Mouse (Mus musculus): ENCODE data around the gene Nme4. TPM values are rescaled to one million over a fixed set of nuclear protein-coding genes. Genes with fewer than 3 reads are reported as not detected.
A peak's percentile ranks its signal among the peaks of the same experiment; 100 is the strongest.
"Not testable (repeated sequence)": the region's sequence is repeated elsewhere in the genome, so short reads cannot be mapped to it uniquely, and the experiment has no call there.

Gene Nme4
- polyA plus RNA-seq, 1 experiment from 2014 or later, result 68.2 TPM

- 55% methylated on average over 3 of the region's 4 CpGs for WGBS
- Histone ChIP-seq H3K27ac (ENCODE audit: low read depth, low read length) (no peak overlapping the region), H3K4me2 (ENCODE audit: low read depth) (no peak overlapping the region), H3K4me1 (ENCODE audit: control insufficient read depth, insufficient read depth, low read length) (no peaks in the 10 kb centered on the region), H3K36me3 (ENCODE audit: control insufficient read depth, insufficient read depth, low read length) (no peaks in the 10 kb centered on the region), H3K4me3 (ENCODE audit: low read depth, low read length) (no peak overlapping the region), H3K9ac (ENCODE audit: low read length) (no peak overlapping the region), H3K9me3 (ENCODE audit: control insufficient read depth, low read length) (no peaks in the 10 kb centered on the region), H3K27me3 (ENCODE audit: control insufficient read depth, insufficient read depth, low read length) (no peaks in the 10 kb centered on the region)
- ATAC-seq (ENCODE audit: insufficient read depth, low FRiP score, low TSS enrichment), result no peak
- no peak for DNase-seq (ENCODE audit: low spot score)
Measured at GRCm38 (mm10) chr17:26101478-26101877, 6.1 kb upstream of the Nme4 start.

GRCm38 (mm10) chr17:26100166-26100565 is 4.8 kb upstream of the Nme4 start:
- Histone ChIP-seq H3K9me3 (ENCODE audit: control insufficient read depth, low read length) (no peaks in the 10 kb centered on the region), H3K36me3 (ENCODE audit: control insufficient read depth, insufficient read depth, low read length) (no peaks in the 10 kb centered on the region), H3K9ac (ENCODE audit: low read length) (no peak overlapping the region), H3K27me3 (ENCODE audit: control insufficient read depth, insufficient read depth, low read length) (no peaks in the 10 kb centered on the region), H3K4me2 (ENCODE audit: low read depth) (no peak overlapping the region), H3K27ac (ENCODE audit: low read depth, low read length) (no peak overlapping the region), H3K4me3 (ENCODE audit: low read depth, low read length) (no peak overlapping the region), H3K4me1 (ENCODE audit: control insufficient read depth, insufficient read depth, low read length) (no peaks in the 10 kb centered on the region)
- WGBS, result 45% methylated on average over 2 of the region's 2 CpGs
- ATAC-seq (ENCODE audit: insufficient read depth, low FRiP score, low TSS enrichment) (no peak), DNase-seq (ENCODE audit: low spot score) (no peak)

GRCm38 (mm10) chr17:26099316-26099715 is 3.9 kb upstream of the Nme4 start:
- not testable (repeated sequence) for H3K27ac ChIP-seq (ENCODE audit: low read depth, low read length); H3K36me3 ChIP-seq (ENCODE audit: control insufficient read depth, insufficient read depth, low read length); DNase-seq (ENCODE audit: low spot score); H3K27me3 ChIP-seq (ENCODE audit: control insufficient read depth, insufficient read depth, low read length); H3K4me3 ChIP-seq (ENCODE audit: low read depth, low read length); H3K4me1 ChIP-seq (ENCODE audit: control insufficient read depth, insufficient read depth, low read length); ATAC-seq (ENCODE audit: insufficient read depth, low FRiP score, low TSS enrichment); H3K9ac ChIP-seq (ENCODE audit: low read length); H3K9me3 ChIP-seq (ENCODE audit: control insufficient read depth, low read length); H3K4me2 ChIP-seq (ENCODE audit: low read depth)
- 69% methylated on average over 3 of the region's 3 CpGs for WGBS

GRCm38 (mm10) chr17:26098461-26098860 is 3.1 kb upstream of the Nme4 start:
- Histone ChIP-seq H3K36me3 (ENCODE audit: control insufficient read depth, insufficient read depth, low read length) (no peaks in the 10 kb centered on the region), H3K27ac (ENCODE audit: low read depth, low read length) (no peak overlapping the region), H3K4me3 (ENCODE audit: low read depth, low read length) (no peak overlapping the region), H3K4me1 (ENCODE audit: control insufficient read depth, insufficient read depth, low read length) (peaks cover 3% of the 10 kb centered on the region; the same call in 1 of the 2 replicates), H3K9ac (ENCODE audit: low read length) (no peak overlapping the region), H3K4me2 (ENCODE audit: low read depth) (no peak overlapping the region), H3K27me3 (ENCODE audit: control insufficient read depth, insufficient read depth, low read length) (no peaks in the 10 kb centered on the region), H3K9me3 (ENCODE audit: control insufficient read depth, low read length) (no peaks in the 10 kb centered on the region)
- ATAC-seq (ENCODE audit: insufficient read depth, low FRiP score, low TSS enrichment), result no peak
- DNase-seq (ENCODE audit: low spot score), result no peak
- WGBS, result 94% methylated on average over 7 of the region's 7 CpGs

GRCm38 (mm10) chr17:26094531-26095110 is 781 bp downstream of the Nme4 start:
- Histone ChIP-seq H3K27ac (ENCODE audit: low read depth, low read length) (peak overlapping the region; percentile 75; the same call in 1 of the 2 replicates), H3K9me3 (ENCODE audit: control insufficient read depth, low read length) (no peaks in the 10 kb centered on the region), H3K36me3 (ENCODE audit: control insufficient read depth, insufficient read depth, low read length) (peaks cover 2% of the 10 kb centered on the region; the same call in 1 of the 2 replicates), H3K4me3 (ENCODE audit: low read depth, low read length) (peak overlapping the region; percentile 59), H3K9ac (ENCODE audit: low read length) (peak overlapping the region; percentile 89), H3K4me2 (ENCODE audit: low read depth) (peak overlapping the region; percentile 83), H3K4me1 (ENCODE audit: control insufficient read depth, insufficient read depth, low read length) (peaks cover 3% of the 10 kb centered on the region; the same call in 1 of the 2 replicates), H3K27me3 (ENCODE audit: control insufficient read depth, insufficient read depth, low read length) (no peaks in the 10 kb centered on the region)
- WGBS, result 23% methylated on average over 9 of the region's 9 CpGs
- DNase-seq (ENCODE audit: low spot score) (no peak), ATAC-seq (ENCODE audit: insufficient read depth, low FRiP score, low TSS enrichment) (no peak)

- Histone ChIP-seq H3K27me3 (ENCODE audit: control insufficient read depth, insufficient read depth, low read length) (no peaks in the 10 kb centered on the region), H3K27ac (ENCODE audit: low read depth, low read length) (0 out of 2 replicates have a peak within 1 kb of the TSS, but pooled peaks have one; percentile 34), H3K4me2 (ENCODE audit: low read depth) (peak within 1 kb of the TSS; percentile 83), H3K36me3 (ENCODE audit: control insufficient read depth, insufficient read depth, low read length) (peaks cover 2% of the 10 kb centered on the region; the same call in 1 of the 2 replicates), H3K4me1 (ENCODE audit: control insufficient read depth, insufficient read depth, low read length) (peaks cover 3% of the 10 kb centered on the region; the same call in 1 of the 2 replicates), H3K4me3 (ENCODE audit: low read depth, low read length) (peak within 1 kb of the TSS; percentile 51), H3K9ac (ENCODE audit: low read length) (peak within 1 kb of the TSS; percentile 72), H3K9me3 (ENCODE audit: control insufficient read depth, low read length) (no peaks in the 10 kb centered on the region)
- 3% methylated on average over 32 of the region's 32 CpGs for WGBS
- peak; percentile 88 for DNase-seq (ENCODE audit: low spot score)
- 0 out of 2 replicates have a peak, but pooled peaks have one; percentile 50 for ATAC-seq (ENCODE audit: insufficient read depth, low FRiP score, low TSS enrichment)
Measured at GRCm38 (mm10) chr17:26089905-26090632, 5.3 kb downstream of the Nme4 start, which contains the start of gene Decr2. Gene Decr2 (minus strand): TSS chr17:26090337.

- ATAC-seq (ENCODE audit: insufficient read depth, low FRiP score, low TSS enrichment) (no peak), DNase-seq (ENCODE audit: low spot score) (no peak)
- Histone ChIP-seq H3K4me2 (ENCODE audit: low read depth) (no peak overlapping the region), H3K36me3 (ENCODE audit: control insufficient read depth, insufficient read depth, low read length) (peaks cover under 1% of the 10 kb centered on the region; the same call in 1 of the 2 replicates), H3K4me1 (ENCODE audit: control insufficient read depth, insufficient read depth, low read length) (no peaks in the 10 kb centered on the region), H3K4me3 (ENCODE audit: low read depth, low read length) (no peak overlapping the region), H3K9ac (ENCODE audit: low read length) (no peak overlapping the region), H3K27me3 (ENCODE audit: control insufficient read depth, insufficient read depth, low read length) (no peaks in the 10 kb centered on the region), H3K9me3 (ENCODE audit: control insufficient read depth, low read length) (no peaks in the 10 kb centered on the region), H3K27ac (ENCODE audit: low read depth, low read length) (no peak overlapping the region)
- 93% methylated on average over 9 of the region's 9 CpGs for WGBS
Measured at GRCm38 (mm10) chr17:26087059-26087564, 8.3 kb downstream of the Nme4 start.

- Histone ChIP-seq H3K9me3 (ENCODE audit: control insufficient read depth, low read length) (no peaks in the 10 kb centered on the region), H3K9ac (ENCODE audit: low read length) (no peak overlapping the region), H3K27me3 (ENCODE audit: control insufficient read depth, insufficient read depth, low read length) (no peaks in the 10 kb centered on the region), H3K36me3 (ENCODE audit: control insufficient read depth, insufficient read depth, low read length) (no peaks in the 10 kb centered on the region), H3K4me1 (ENCODE audit: control insufficient read depth, insufficient read depth, low read length) (no peaks in the 10 kb centered on the region), H3K27ac (ENCODE audit: low read depth, low read length) (no peak overlapping the region), H3K4me2 (ENCODE audit: low read depth) (no peak overlapping the region), H3K4me3 (ENCODE audit: low read depth, low read length) (no peak overlapping the region)
- DNase-seq (ENCODE audit: low spot score), result no peak
- ATAC-seq (ENCODE audit: insufficient read depth, low FRiP score, low TSS enrichment), result no peak
- 44% methylated on average over 2 of the region's 2 CpGs for WGBS
Measured at GRCm38 (mm10) chr17:26080867-26081266, 14.5 kb downstream of the Nme4 start.
